Mouse (Mus musculus) kidney, embryonic 16.5 days (tissue): Measurements from ENCODE around the gene Hoxa10. TPM values are rescaled to one million over a fixed set of nuclear protein-coding genes. Genes with fewer than 3 reads are reported as not detected.

Source experiments
- ATAC-seq: fragments of 200-750 bp; cut with Nextera tagmentation; 2 replicates; pipeline ENCODE4 v1.8.0; 2017; ENCODE audit warnings: moderate TSS enrichment; ENCODE audit not compliant: low FRiP score, low TSS enrichment
- H3K27ac ChIP-seq: fragments of 300-500 bp; sonication (generic); 2 replicates; pipeline ENCODE4 v1.5.1; 2014; ENCODE audit warnings: low read length
- H3K27me3 ChIP-seq: fragments of 300-500 bp; sonication (generic); 2 replicates; pipeline ENCODE4 v1.6.1; 2014; ENCODE audit warnings: low read length, control low read depth, mixed read lengths; ENCODE audit not compliant: insufficient read depth
- H3K36me3 ChIP-seq: fragments of 300-500 bp; sonication (generic); 2 replicates; pipeline ENCODE4 v1.6.1; 2014; ENCODE audit warnings: low read length, control low read depth, mixed read lengths; ENCODE audit not compliant: insufficient read depth
- H3K4me1 ChIP-seq: fragments of 300-500 bp; sonication (generic); 2 replicates; pipeline ENCODE4 v1.6.1; 2014; ENCODE audit warnings: low read length, control low read depth, mixed read lengths; ENCODE audit not compliant: insufficient read depth
- H3K4me2 ChIP-seq: fragments of 300-500 bp; sonication (generic); replicated peaks from 2 replicates; pipeline ENCODE4 v1.6.1; 2014; ENCODE audit warnings: low read depth, low read length
- H3K4me3 ChIP-seq: fragments of 300-500 bp; sonication (generic); 2 replicates; pipeline ENCODE4 v1.5.1; 2014; ENCODE audit warnings: mild to moderate bottlenecking, low read length
- H3K9ac ChIP-seq: fragments of 300-500 bp; sonication (generic); replicated peaks from 2 replicates; pipeline ENCODE4 v1.6.1; 2014; ENCODE audit warnings: low read length
- H3K9me3 ChIP-seq: fragments of 300-500 bp; sonication (generic); 2 replicates; pipeline ENCODE4 v1.6.1; 2016; ENCODE audit warnings: low read length, control low read depth
- WGBS: fragments of 180-500 bp; shearing (Covaris S2); extraction: QIAGEN DNeasy Blood & Tissue Kit; methylation state at CpG from one replicate; pipeline ENCODE4 v1.1.7; 2014; 5-methylcytosine and 5-hydroxymethylcytosine counted together
- polyA plus RNA-seq: library from polyadenylated mRNA; unstranded; fragments of >200 nt; fragmentation: Nextera tagmentation; extraction: Ambion mirVana; gene quantifications from 2 replicates; pipeline ENCODE4 v1.2.1, GENCODE M21; 2015

Hoxa10 gene
- polyA plus RNA-seq, 1 experiment from 2014 or later, result 147 TPM

GRCm38 (mm10) chr6:52239625-52240388, 847 bp downstream of the Hoxa10 start:
- peak overlapping the region; percentile 83 for H3K4me3 ChIP-seq
- peak overlapping the region; percentile 98 for H3K9ac ChIP-seq
- peak overlapping the region; percentile 99 for H3K27ac ChIP-seq

GRCm38 (mm10) chr6:52238976-52239375, 1.7 kb downstream of the Hoxa10 start:
- Histone ChIP-seq H3K4me2 (peak overlapping the region; percentile 84), H3K4me3 (peak overlapping the region; percentile 83), H3K27me3 (0 out of 2 replicates have a peak, but pooled peaks cover 3% of the 10 kb centered on the region), H3K36me3 (no peaks in the 10 kb centered on the region; the same call in 1 of the 2 replicates), H3K27ac (peak overlapping the region; percentile 73; the same call in 1 of the 2 replicates), H3K9ac (peak overlapping the region; percentile 83), H3K4me1 (peaks cover 45% of the 10 kb centered on the region), H3K9me3 (no peaks in the 10 kb centered on the region)
- 2% methylated on average over 7 of the region's 7 CpGs for WGBS
- no peak for ATAC-seq

More at GRCm38 (mm10) chr6:52239625-52240388, 847 bp downstream of the Hoxa10 start:
- no peak for ATAC-seq
- peaks cover 45% of the 10 kb centered on the region for H3K4me1 ChIP-seq
- no peaks in the 10 kb centered on the region; the same call in 1 of the 2 replicates for H3K36me3 ChIP-seq
- 0% methylated on average over 30 of the region's 30 CpGs for WGBS
- peak overlapping the region; percentile 84 for H3K4me2 ChIP-seq
- 0 out of 2 replicates have a peak, but pooled peaks cover 3% of the 10 kb centered on the region for H3K27me3 ChIP-seq
- H3K9me3 ChIP-seq, result no peaks in the 10 kb centered on the region

GRCm38 (mm10) chr6:52238155-52238545, 2.5 kb downstream of the Hoxa10 start:
- no peak for ATAC-seq
- H3K4me1 ChIP-seq, result peaks cover 45% of the 10 kb centered on the region
- peak overlapping the region; percentile 84 for H3K4me2 ChIP-seq
- no peaks in the 10 kb centered on the region; the same call in 1 of the 2 replicates for H3K36me3 ChIP-seq
- peak overlapping the region; percentile 99 for H3K9ac ChIP-seq
- peak overlapping the region; percentile 83 for H3K4me3 ChIP-seq
- H3K9me3 ChIP-seq, result no peaks in the 10 kb centered on the region
- H3K27ac ChIP-seq, result peak overlapping the region; percentile 86
- 0 out of 2 replicates have a peak, but pooled peaks cover 3% of the 10 kb centered on the region for H3K27me3 ChIP-seq
- WGBS, result 6% methylated on average over 7 of the region's 7 CpGs

- Histone ChIP-seq H3K9me3 (no peaks in the 10 kb centered on the region), H3K27ac (peak overlapping the region; percentile 86), H3K4me3 (peak overlapping the region; percentile 83), H3K4me2 (peak overlapping the region; percentile 84), H3K4me1 (peaks cover 39% of the 10 kb centered on the region), H3K36me3 (no peaks in the 10 kb centered on the region; the same call in 1 of the 2 replicates), H3K27me3 (0 out of 2 replicates have a peak, but pooled peaks cover under 1% of the 10 kb centered on the region), H3K9ac (peak overlapping the region; percentile 99)
- 14% methylated on average over 10 of the region's 10 CpGs for WGBS
- ATAC-seq, result no peak
Measured at GRCm38 (mm10) chr6:52237346-52238154, 3.1 kb downstream of the Hoxa10 start.

GRCm38 (mm10) chr6:52236806-52237205, 3.8 kb downstream of the Hoxa10 start:
- ATAC-seq, result no peak
- Histone ChIP-seq H3K4me1 (peaks cover 34% of the 10 kb centered on the region), H3K27ac (peak overlapping the region; percentile 86), H3K27me3 (no peaks in the 10 kb centered on the region), H3K9ac (peak overlapping the region; percentile 99), H3K4me2 (peak overlapping the region; percentile 84), H3K9me3 (no peaks in the 10 kb centered on the region), H3K36me3 (peaks cover 6% of the 10 kb centered on the region; the same call in 1 of the 2 replicates), H3K4me3 (peak overlapping the region; percentile 83)
- 17% methylated on average over 3 of the region's 3 CpGs for WGBS

GRCm38 (mm10) chr6:52235866-52236265, 4.8 kb downstream of the Hoxa10 start:
- Histone ChIP-seq H3K27ac (peak overlapping the region; percentile 86), H3K9me3 (no peaks in the 10 kb centered on the region), H3K36me3 (peaks cover 7% of the 10 kb centered on the region; the same call in 1 of the 2 replicates), H3K4me1 (peaks cover 25% of the 10 kb centered on the region), H3K4me3 (peak overlapping the region; percentile 83), H3K9ac (peak overlapping the region; percentile 99), H3K4me2 (peak overlapping the region; percentile 84), H3K27me3 (no peaks in the 10 kb centered on the region)
- WGBS, result 27% methylated on average over 6 of the region's 6 CpGs
- no peak for ATAC-seq

GRCm38 (mm10) chr6:52235267-52235666, 5.4 kb downstream of the Hoxa10 start:
- Histone ChIP-seq H3K9ac (peak overlapping the region; percentile 99), H3K27ac (peak overlapping the region; percentile 86), H3K4me2 (peak overlapping the region; percentile 84), H3K36me3 (peaks cover 7% of the 10 kb centered on the region; the same call in 1 of the 2 replicates), H3K4me3 (peak overlapping the region; percentile 83), H3K27me3 (no peaks in the 10 kb centered on the region), H3K4me1 (peaks cover 22% of the 10 kb centered on the region), H3K9me3 (no peaks in the 10 kb centered on the region)
- 0 out of 2 replicates have a peak, but pooled peaks have one; percentile 8 for ATAC-seq
- WGBS, result 13% methylated on average over 9 of the region's 9 CpGs

GRCm38 (mm10) chr6:52234428-52235140, 6.1 kb downstream of the Hoxa10 start:
- Histone ChIP-seq H3K27me3 (no peaks in the 10 kb centered on the region), H3K9me3 (no peaks in the 10 kb centered on the region), H3K4me2 (peak overlapping the region; percentile 84), H3K9ac (peak overlapping the region; percentile 99), H3K4me1 (peaks cover 22% of the 10 kb centered on the region), H3K4me3 (peak overlapping the region; percentile 83), H3K36me3 (peaks cover 7% of the 10 kb centered on the region; the same call in 1 of the 2 replicates), H3K27ac (peak overlapping the region; percentile 86)
- 1% methylated on average over 66 of the region's 68 CpGs for WGBS
- ATAC-seq, result peak; percentile 57; the same call in 1 of the 2 replicates
